Mouse (Mus musculus): ENCODE measurements around the gene Kcnk7. TPM values are rescaled to one million over a fixed set of nuclear protein-coding genes. Genes with fewer than 3 reads are reported as not detected.

The Kcnk7 gene
- polyA plus RNA-seq, 1 experiment from 2014 or later: 0.40 TPM

GRCm38 (mm10) chr19:5691601-5692000, 12.6 kb upstream of the Kcnk7 start:
- Histone ChIP-seq H3K27me3 (0 out of 2 replicates have a peak, but pooled peaks cover 3% of the 10 kb centered on the region), H3K9me3 (no peaks in the 10 kb centered on the region), H3K27ac (peak overlapping the region; percentile 78), H3K36me3 (peaks cover 66% of the 10 kb centered on the region), H3K4me3 (replicated peaks) (peak overlapping the region; percentile 93), H3K9ac (replicated peaks) (peak overlapping the region; percentile 94), H3K4me1 (replicated peaks) (peaks cover 55% of the 10 kb centered on the region), H3K4me2 (peak overlapping the region; percentile 95)
- WGBS: 93% methylated on average over 5 of the region's 5 CpGs
- no peak for ATAC-seq (ENCODE audit: insufficient number of reproducible peaks, insufficient read depth, low FRiP score, low TSS enrichment, low read depth)

GRCm38 (mm10) chr19:5692086-5692912, 11.9 kb upstream of the Kcnk7 start:
- no peak for ATAC-seq (ENCODE audit: insufficient number of reproducible peaks, insufficient read depth, low FRiP score, low TSS enrichment, low read depth)
- 81% methylated on average over 10 of the region's 10 CpGs for WGBS
- Histone ChIP-seq H3K4me3 (replicated peaks) (peak overlapping the region; percentile 93), H3K9me3 (no peaks in the 10 kb centered on the region), H3K36me3 (peaks cover 69% of the 10 kb centered on the region), H3K9ac (replicated peaks) (peak overlapping the region; percentile 94), H3K27ac (peak overlapping the region; percentile 78), H3K4me2 (peak overlapping the region; percentile 95), H3K27me3 (0 out of 2 replicates have a peak, but pooled peaks cover 3% of the 10 kb centered on the region), H3K4me1 (replicated peaks) (peaks cover 52% of the 10 kb centered on the region)

GRCm38 (mm10) chr19:5692913-5693396, 11.2 kb upstream of the Kcnk7 start:
- ATAC-seq (ENCODE audit: insufficient number of reproducible peaks, insufficient read depth, low FRiP score, low TSS enrichment, low read depth): no peak
- Histone ChIP-seq H3K4me3 (replicated peaks) (peak overlapping the region; percentile 93), H3K4me1 (replicated peaks) (peaks cover 46% of the 10 kb centered on the region), H3K4me2 (peak overlapping the region; percentile 95), H3K27ac (peak overlapping the region; percentile 78), H3K27me3 (0 out of 2 replicates have a peak, but pooled peaks cover 3% of the 10 kb centered on the region), H3K9me3 (no peaks in the 10 kb centered on the region), H3K9ac (replicated peaks) (peak overlapping the region; percentile 94; the same call in 1 of the 2 replicates), H3K36me3 (peaks cover 75% of the 10 kb centered on the region)
- WGBS: 84% methylated on average over 10 of the region's 10 CpGs

- Histone ChIP-seq H3K36me3 (peaks cover 84% of the 10 kb centered on the region), H3K4me2 (no peak overlapping the region)
- ATAC-seq (ENCODE audit: insufficient number of reproducible peaks, insufficient read depth, low FRiP score, low TSS enrichment, low read depth): no peak
Observed at GRCm38 (mm10) chr19:5693801-5694200, 10.4 kb upstream of the Kcnk7 start.

GRCm38 (mm10) chr19:5695849-5696462, 8.2 kb upstream of the Kcnk7 start:
- H3K27me3 ChIP-seq: 0 out of 2 replicates have a peak, but pooled peaks cover 3% of the 10 kb centered on the region
- 0 out of 2 replicates have a peak, but pooled peaks have one; percentile 21 for ATAC-seq (ENCODE audit: insufficient number of reproducible peaks, insufficient read depth, low FRiP score, low TSS enrichment, low read depth)
- H3K36me3 ChIP-seq: peaks cover 100% of the 10 kb centered on the region
- H3K4me2 ChIP-seq: peak overlapping the region; percentile 48
- H3K4me3 ChIP-seq (replicated peaks): no peak overlapping the region
- no peaks in the 10 kb centered on the region for H3K9me3 ChIP-seq
- WGBS: 13% methylated on average over 41 of the region's 41 CpGs
- H3K9ac ChIP-seq (replicated peaks): no peak overlapping the region
- peaks cover 35% of the 10 kb centered on the region for H3K4me1 ChIP-seq (replicated peaks)
- no peak overlapping the region for H3K27ac ChIP-seq

More at GRCm38 (mm10) chr19:5693801-5694200, 10.4 kb upstream of the Kcnk7 start:
- H3K4me3 ChIP-seq (replicated peaks): 0 out of 2 replicates have a peak overlapping the region, but pooled peaks have one; percentile 93
- no peak overlapping the region for H3K27ac ChIP-seq
- WGBS: 88% methylated on average over 6 of the region's 6 CpGs
- H3K27me3 ChIP-seq: 0 out of 2 replicates have a peak, but pooled peaks cover 3% of the 10 kb centered on the region
- peaks cover 46% of the 10 kb centered on the region for H3K4me1 ChIP-seq (replicated peaks)
- H3K9ac ChIP-seq (replicated peaks): no peak overlapping the region; the same call in 1 of the 2 replicates
- no peaks in the 10 kb centered on the region for H3K9me3 ChIP-seq

GRCm38 (mm10) chr19:5704801-5705571, 819 bp downstream of the Kcnk7 start:
- Histone ChIP-seq H3K27me3 (no peaks in the 10 kb centered on the region), H3K4me2 (no peak overlapping the region), H3K9ac (replicated peaks) (0 out of 2 replicates have a peak overlapping the region, but pooled peaks have one; percentile 24), H3K36me3 (peaks cover 80% of the 10 kb centered on the region), H3K9me3 (no peaks in the 10 kb centered on the region), H3K4me3 (replicated peaks) (no peak overlapping the region), H3K4me1 (replicated peaks) (peaks cover 5% of the 10 kb centered on the region), H3K27ac (0 out of 2 replicates have a peak overlapping the region, but pooled peaks have one; percentile 51)
- no peak for ATAC-seq (ENCODE audit: insufficient number of reproducible peaks, insufficient read depth, low FRiP score, low TSS enrichment, low read depth)
- WGBS: 46% methylated on average over 10 of the region's 10 CpGs

GRCm38 (mm10) chr19:5710068-5710467, 5.9 kb downstream of the Kcnk7 start:
- no peak for ATAC-seq (ENCODE audit: insufficient number of reproducible peaks, insufficient read depth, low FRiP score, low TSS enrichment, low read depth)
- no peak overlapping the region for H3K27ac ChIP-seq
- 96% methylated on average over 6 of the region's 6 CpGs for WGBS
- H3K9ac ChIP-seq (replicated peaks): no peak overlapping the region
- H3K4me1 ChIP-seq (replicated peaks): peaks cover 15% of the 10 kb centered on the region
- no peaks in the 10 kb centered on the region for H3K27me3 ChIP-seq
- H3K9me3 ChIP-seq: no peaks in the 10 kb centered on the region
- no peak overlapping the region for H3K4me2 ChIP-seq
- H3K4me3 ChIP-seq (replicated peaks): no peak overlapping the region
- H3K36me3 ChIP-seq: peaks cover 77% of the 10 kb centered on the region

- H3K9me3 ChIP-seq: no peaks in the 10 kb centered on the region
- ATAC-seq (ENCODE audit: insufficient number of reproducible peaks, insufficient read depth, low FRiP score, low TSS enrichment, low read depth): no peak
- WGBS: 90% methylated on average over 8 of the region's 8 CpGs
Observed at GRCm38 (mm10) chr19:5710581-5710980, 6.4 kb downstream of the Kcnk7 start.

GRCm38 (mm10) chr19:5711218-5711617, 7.1 kb downstream of the Kcnk7 start:
- Histone ChIP-seq H3K4me3 (replicated peaks) (no peak overlapping the region), H3K9ac (replicated peaks) (no peak overlapping the region), H3K27ac (no peak overlapping the region), H3K36me3 (peaks cover 85% of the 10 kb centered on the region), H3K4me2 (no peak overlapping the region), H3K27me3 (no peaks in the 10 kb centered on the region), H3K9me3 (no peaks in the 10 kb centered on the region), H3K4me1 (replicated peaks) (peaks cover 26% of the 10 kb centered on the region)
- WGBS: 14% methylated on average over 3 of the region's 3 CpGs
- ATAC-seq (ENCODE audit: insufficient number of reproducible peaks, insufficient read depth, low FRiP score, low TSS enrichment, low read depth): no peak

More at GRCm38 (mm10) chr19:5710581-5710980, 6.4 kb downstream of the Kcnk7 start:
- peaks cover 20% of the 10 kb centered on the region for H3K4me1 ChIP-seq (replicated peaks)
- no peaks in the 10 kb centered on the region for H3K27me3 ChIP-seq
- no peak overlapping the region for H3K4me2 ChIP-seq
- no peak overlapping the region for H3K9ac ChIP-seq (replicated peaks)
- no peak overlapping the region for H3K27ac ChIP-seq
- H3K4me3 ChIP-seq (replicated peaks): no peak overlapping the region
- H3K36me3 ChIP-seq: peaks cover 82% of the 10 kb centered on the region

- peaks cover 2% of the 10 kb centered on the region; the same call in 1 of the 2 replicates for H3K27me3 ChIP-seq
- peaks cover 32% of the 10 kb centered on the region for H3K4me1 ChIP-seq (replicated peaks)
- WGBS: 91% methylated on average over 14 of the region's 14 CpGs
- H3K27ac ChIP-seq: no peak overlapping the region
- H3K9me3 ChIP-seq: no peaks in the 10 kb centered on the region
- H3K4me2 ChIP-seq: no peak overlapping the region
- no peak overlapping the region for H3K4me3 ChIP-seq (replicated peaks)
- H3K36me3 ChIP-seq: peaks cover 81% of the 10 kb centered on the region
- no peak overlapping the region; the same call in 1 of the 2 replicates for H3K9ac ChIP-seq (replicated peaks)
- ATAC-seq (ENCODE audit: insufficient number of reproducible peaks, insufficient read depth, low FRiP score, low TSS enrichment, low read depth): no peak
Observed at GRCm38 (mm10) chr19:5711907-5712460, 7.8 kb downstream of the Kcnk7 start.

Data from limb, embryonic 12.5 days (tissue).